Mouse (Mus musculus) ES-E14 (cell line): ENCODE measurements at regions not wholly inside any gene's neighbourhood (a gene's known extent, or its start where the extent isn't known, plus 50 kb on each side); places are given as distances from the start of the nearest gene placed in this dataset.

Source experiments
- DNase-seq: peaks from one replicate; pipeline ENCODE4 v3.0.0-alpha.2; 2013; ENCODE audit warnings: low read depth, low spot score
- H3K27ac ChIP-seq: 2 replicates; pipeline ENCODE4 v1.5.1; 2012; ENCODE audit warnings: low read depth, mild to moderate bottlenecking, low read length, moderate library complexity, mixed read lengths; ENCODE audit not compliant: poor library complexity, insufficient read depth, severe bottlenecking
- H3K36me3 ChIP-seq: 2 replicates; pipeline ENCODE4 v1.6.1; 2012; ENCODE audit warnings: mild to moderate bottlenecking, low read length, moderate library complexity, mixed read lengths; ENCODE audit not compliant: control insufficient read depth, poor library complexity, insufficient read depth, severe bottlenecking
- H3K4me1 ChIP-seq, 2 experiments: fragments of 150-350 bp in 1 of 2; sonication (generic) in 1 of 2; 2 replicates each; pipeline ENCODE4 v1.6.1; 2012; ENCODE audit warnings: low read length in 2 of 2, mild to moderate bottlenecking in 1 of 2, mixed read lengths in 1 of 2; ENCODE audit not compliant: control insufficient read depth in 2 of 2, insufficient read depth in 2 of 2, poor library complexity in 1 of 2
- H3K4me3 ChIP-seq, 2 experiments: fragments of 150-350 bp in 1 of 2; sonication (generic) in 1 of 2; 2 replicates each; pipeline ENCODE4 v1.5.1; 2012; ENCODE audit warnings: low read length in 2 of 2, low read depth in 1 of 2, mild to moderate bottlenecking in 1 of 2, mixed read lengths in 1 of 2; ENCODE audit not compliant: insufficient read depth in 1 of 2, poor library complexity in 1 of 2, severe bottlenecking in 1 of 2
- H3K9ac ChIP-seq: 2 replicates; pipeline ENCODE4 v1.6.1; 2012; ENCODE audit warnings: low read depth, mild to moderate bottlenecking, low read length, mixed read lengths; ENCODE audit not compliant: poor library complexity, insufficient read depth, severe bottlenecking
- H3K9me3 ChIP-seq: fragments of 150-350 bp; sonication (generic); 2 replicates; pipeline ENCODE4 v1.6.1; 2012; ENCODE audit warnings: low read depth, mild to moderate bottlenecking, low read length; ENCODE audit not compliant: control insufficient read depth, insufficient read depth
- CHD2 ChIP-seq: IDR thresholded peaks from 2 replicates; pipeline ENCODE4 v1.6.1; 2014; ENCODE audit warnings: mild to moderate bottlenecking, low read depth, low read length, inconsistent platforms
- HCFC1 ChIP-seq: IDR thresholded peaks from 2 replicates; pipeline ENCODE4 v1.6.1; 2012; ENCODE audit warnings: low read length, inconsistent platforms, borderline replicate concordance; ENCODE audit not compliant: insufficient read depth
- MAFK ChIP-seq: IDR thresholded peaks from 2 replicates; pipeline ENCODE4 v1.6.1; 2014; ENCODE audit warnings: mild to moderate bottlenecking, low read depth, low read length, inconsistent platforms; ENCODE audit not compliant: insufficient read depth
- ZC3H11A ChIP-seq: IDR thresholded peaks from 2 replicates; pipeline ENCODE4 v1.6.1; 2012; ENCODE audit warnings: low read depth, mild to moderate bottlenecking, inconsistent platforms, low read length, borderline replicate concordance
- ZNF384 ChIP-seq: IDR thresholded peaks from 2 replicates; pipeline ENCODE4 v1.6.1; 2012; ENCODE audit warnings: low read depth, low read length, inconsistent platforms
- in situ Hi-C, 2 experiments: fragments of 600-800 bp; cut with MboI; formaldehyde crosslinking; loops; one replicate each; pipeline ENCODE4 v1.15.1; 2025; ENCODE audit warnings: low sequenced_read_pairs in 2 of 2, inconsistent platforms in 1 of 2; ENCODE audit not compliant: unreplicated experiment in 2 of 2

- in situ Hi-C loops, result no loop called here
- no peak for DNase-seq
- Histone ChIP-seq H3K4me1 (no peaks in the 10 kb centered on the region), H3K9me3 (no peaks in the 10 kb centered on the region), H3K4me3 (no peak overlapping the region), H3K9ac (no peak overlapping the region), H3K36me3 (no peaks in the 10 kb centered on the region), H3K27ac (no peak overlapping the region)
- TF ChIP-seq HCFC1, result no peak
Observed at GRCm38 (mm10) chr2:75161075-75161474, 335.5 kb downstream of the Mtx2 start.

GRCm38 (mm10) chr2:75164987-75165386 is 339.4 kb downstream of the Mtx2 start:
- in situ Hi-C loops, result no loop called here
- H3K4me3 ChIP-seq, result no peak overlapping the region
- H3K36me3 ChIP-seq, result no peaks in the 10 kb centered on the region
- H3K9me3 ChIP-seq, result no peaks in the 10 kb centered on the region
- H3K4me1 ChIP-seq, result no peaks in the 10 kb centered on the region
- TF ChIP-seq ZC3H11A (no peak), MAFK (no peak), HCFC1 (no peak), ZNF384 (no peak), CHD2 (no peak)
- no peak overlapping the region for H3K27ac ChIP-seq
- no peak overlapping the region for H3K9ac ChIP-seq
- no peak for DNase-seq

- H3K9me3 ChIP-seq, result no peaks in the 10 kb centered on the region
- H3K27ac ChIP-seq, result no peak overlapping the region
- H3K36me3 ChIP-seq, result no peaks in the 10 kb centered on the region
- TF ChIP-seq HCFC1 (no peak), CHD2 (no peak), ZNF384 (no peak), ZC3H11A (no peak), MAFK (no peak)
- H3K9ac ChIP-seq, result no peak overlapping the region
- in situ Hi-C loops, result no loop called here
- no peaks in the 10 kb centered on the region for H3K4me1 ChIP-seq
- DNase-seq, result no peak
- H3K4me3 ChIP-seq, result no peak overlapping the region
Observed at GRCm38 (mm10) chr2:75176267-75176666, 350.7 kb downstream of the Mtx2 start.

- H3K9ac ChIP-seq, result no peak overlapping the region
- H3K36me3 ChIP-seq, result no peaks in the 10 kb centered on the region
- no peak for DNase-seq
- no peak overlapping the region for H3K27ac ChIP-seq
- no peak overlapping the region for H3K4me3 ChIP-seq
- no peaks in the 10 kb centered on the region for H3K9me3 ChIP-seq
- in situ Hi-C loops, result no loop called here
- no peak for TF ChIP-seq ZNF384
- TF ChIP-seq HCFC1, result no peak
- no peak for TF ChIP-seq MAFK
- no peak for TF ChIP-seq ZC3H11A
- no peak for TF ChIP-seq CHD2
- H3K4me1 ChIP-seq, result no peaks in the 10 kb centered on the region
Observed at GRCm38 (mm10) chr2:75183293-75183692, 357.7 kb downstream of the Mtx2 start.

DNA sequence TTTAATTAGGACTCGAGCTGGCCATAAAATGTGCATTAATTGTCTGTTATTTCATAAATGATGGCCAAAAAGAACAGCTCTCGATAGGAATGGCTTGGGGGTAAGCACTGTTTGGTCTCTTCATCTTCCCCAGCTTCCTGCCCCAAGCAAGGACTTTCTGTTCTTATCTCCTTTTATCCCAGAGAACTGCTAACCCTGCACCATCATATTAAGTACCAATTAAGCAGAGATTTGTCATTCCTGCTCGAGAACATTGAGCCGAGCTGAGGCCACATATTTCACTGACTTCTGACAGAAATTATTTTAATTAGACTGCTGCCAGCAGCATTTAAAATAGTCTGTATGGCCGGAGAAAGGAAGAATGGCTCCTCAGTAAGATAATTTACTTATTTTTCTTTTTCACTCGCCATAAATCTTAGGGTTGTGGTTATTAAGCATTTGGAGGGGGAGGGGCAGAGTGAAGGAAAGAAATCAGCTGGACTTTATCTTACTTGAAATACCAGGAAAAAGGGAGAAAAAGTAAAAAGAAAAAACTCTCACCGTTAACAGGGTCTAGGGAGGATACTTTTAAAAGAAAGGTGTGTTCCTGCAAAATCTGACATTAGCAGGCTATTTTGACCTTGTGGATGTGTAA is 377.1 kb downstream of the Mtx2 start:
- TF ChIP-seq ZC3H11A, result no peak
- no peak for TF ChIP-seq CHD2
- TF ChIP-seq MAFK, result no peak
- no peak for TF ChIP-seq HCFC1
- TF ChIP-seq ZNF384, result no peak
- no peak overlapping the region for H3K4me3 ChIP-seq
- H3K4me1 ChIP-seq, result no peaks in the 10 kb centered on the region
- H3K27ac ChIP-seq, result no peak overlapping the region
- no peaks in the 10 kb centered on the region for H3K36me3 ChIP-seq
- H3K9me3 ChIP-seq, result no peaks in the 10 kb centered on the region
- in situ Hi-C loops, result no loop called here
- H3K9ac ChIP-seq, result no peak overlapping the region
- DNase-seq, result no peak
